Comparison of ENCODE assay signal across 23 mouse cellular contexts in the genomic region with DNA sequence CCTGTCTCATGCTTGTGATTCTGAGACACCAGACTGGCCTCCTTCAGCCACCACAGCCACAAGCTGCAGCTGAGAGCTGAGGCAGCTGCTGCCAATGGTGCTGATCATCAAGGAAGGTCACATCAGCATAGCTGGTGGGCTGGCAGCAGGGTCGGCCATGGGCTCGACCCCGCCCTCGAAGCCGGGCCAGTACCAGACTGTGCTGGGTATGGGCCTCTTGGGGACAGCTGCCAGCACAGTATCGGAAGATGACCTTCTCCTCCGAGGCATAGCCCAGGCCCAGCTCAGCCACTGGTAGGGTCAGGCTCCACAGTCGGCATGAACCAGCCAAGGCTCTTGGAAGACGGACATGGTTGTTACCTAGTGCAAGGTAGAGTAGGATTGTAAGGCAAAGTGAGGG. TPM values are rescaled to one million over a fixed set of nuclear protein-coding genes. Genes with fewer than 3 reads are reported as not detected.
DNase-seq lines count a peak whose midpoint lies in the region; TF ChIP-seq lines count a peak whose summit lies in the region.
"Had no signal": no experiment of that assay in that cellular context is flagged by ENCODE, and none has a peak within 500 bp of the region (broad histone marks: within the 10 kb centered on the region; RNA-seq: fewer than 3 reads in every experiment).

No protein-coding gene starts in this region.

- in situ Hi-C loops in CH12.LX (cut with MboI; ENCODE audit: low pct_ligation_motif_present, low pct_unique_long_range_greater_than_20kb, low sequenced_read_pairs): loop anchor here (10.0 kb wide), 2 partner anchors 205 to 335 kb away; no protein-coding TSS in a partner anchor

- no peaks in the 10 kb centered on the region for H3K27me3 ChIP-seq in CH12.LX (replicated peaks)
- H3K27me3 ChIP-seq: embryonic facial prominence, embryonic 13.5 days; forebrain, embryonic 12.5 days; heart, embryonic 12.5 days; hindbrain, embryonic 15.5 days had no signal

- no peak for TF ChIP-seq CTCF in CH12.LX (conservative IDR thresholded peaks at IDR 0.05 in 1 of 2, IDR thresholded peaks at IDR 0.05 in 1 of 2; ENCODE audit: low read depth in 2 of 2, low read length in 2 of 2)

- H3K9me3 ChIP-seq in CH12.LX (replicated peaks; ENCODE audit: low read length): no peaks in the 10 kb centered on the region
- H3K9me3 ChIP-seq: embryonic facial prominence, embryonic 13.5 days; forebrain, embryonic 12.5 days; heart, embryonic 12.5 days; hindbrain, embryonic 15.5 days had no signal

- TF ChIP-seq EP300 in CH12.LX (IDR thresholded peaks at IDR 0.05; ENCODE audit: low read length): no peak

- peaks cover 49 to 85% of the 10 kb centered on the region in 2 experiments for H3K36me3 ChIP-seq in CH12.LX (replicated peaks in 1 of 2; ENCODE audit: control insufficient read depth in 1 of 2, insufficient read depth in 1 of 2, low read length in 1 of 2)

- no peak overlapping the region for H3K4me2 ChIP-seq in CH12.LX (ENCODE audit: insufficient read depth, low read depth, poor library complexity, severe bottlenecking)
- H3K4me2 ChIP-seq: embryonic facial prominence, embryonic 13.5 days; forebrain, embryonic 12.5 days; heart, embryonic 12.5 days; hindbrain, embryonic 15.5 days had no signal

- dilution Hi-C loops in CH12.LX (cut with MboI; ENCODE audit: extremely low pct_ligation_motif_present, extremely low pct_unique_long_range_greater_than_20kb, low sequenced_read_pairs): no loop called here

- no peak overlapping the region for H3K4me3 ChIP-seq in CH12.LX (replicated peaks in 1 of 3; ENCODE audit: low read depth in 2 of 3, low read length in 2 of 3, poor library complexity in 1 of 3)
- H3K4me3 ChIP-seq: embryonic facial prominence, embryonic 13.5 days; forebrain, embryonic 12.5 days; heart, adult 2 months; heart, embryonic 12.5 days; hindbrain, embryonic 15.5 days had no signal

- peak; percentile 70 for DNase-seq in adrenal gland, postnatal 10 days
- DNase-seq in adrenal gland, adult 18-20 months (ENCODE audit: low spot score in 2 of 2): no peak
- peak; percentile 5 for DNase-seq in layer of hippocampus, adult 11-12 months (ENCODE audit: low spot score)
- DNase-seq in layer of hippocampus, postnatal 25 days (ENCODE audit: extremely low spot score in 1 of 2, low spot score in 1 of 2): no peak
- no peak for DNase-seq in CH12.LX (ENCODE audit: extremely low read depth)
- DNase-seq in adrenal gland, postnatal 14 days: peak; percentile 63
- DNase-seq in heart, postnatal 14 days: no peak
- DNase-seq in embryo, embryonic 11 days: no peak
- DNase-seq: cerebellum, adult 11 months; cerebellum, postnatal 14 days; gastrocnemius, postnatal 10 days; heart, adult 2 months; heart, postnatal 36 days; kidney, adult 2 months had no signal

- H3K4me1 ChIP-seq in CH12.LX (ENCODE audit: control insufficient read depth in 1 of 2, insufficient read depth in 2 of 2): peaks cover 4 to 33% of the 10 kb centered on the region in 2 experiments; a peak in 3 of 4 replicates

- no peak overlapping the region for H3K27ac ChIP-seq in CH12.LX (ENCODE audit: insufficient read depth, low read depth)
- H3K27ac ChIP-seq: embryonic facial prominence, embryonic 13.5 days; forebrain, embryonic 12.5 days; heart, adult 2 months; hindbrain, embryonic 15.5 days had no signal

- intact Hi-C loops in heart, postnatal 14 days (cut with DNase I): loop anchor here (5.0 to 10.0 kb wide), 2 partner anchors 58 to 245 kb away; a partner anchor contains a TSS

- no peak for TF ChIP-seq RAD21 in CH12.LX (IDR thresholded peaks at IDR 0.05; ENCODE audit: low read depth, low read length)

- TF ChIP-seq POLR2A in CH12.LX (IDR thresholded peaks at IDR 0.05; ENCODE audit: low read depth, low read length): no peak

- no peaks in the 10 kb centered on the region for H3K79me2 ChIP-seq in CH12.LX (replicated peaks; ENCODE audit: control insufficient read depth, extremely low read depth, insufficient read depth, poor library complexity, severe bottlenecking)

- H3K9ac ChIP-seq in CH12.LX (ENCODE audit: insufficient read depth, low read depth): no peak overlapping the region
- H3K9ac ChIP-seq: embryonic facial prominence, embryonic 13.5 days; forebrain, embryonic 12.5 days; heart, embryonic 12.5 days; hindbrain, embryonic 15.5 days had no signal

TF ChIP-seq in CH12.LX, 34 proteins besides CTCF, POLR2A, EP300 and RAD21:
- no peak for TF ChIP-seq ZNF384 (IDR thresholded peaks at IDR 0.05; ENCODE audit: low read depth, low read length)
- no peak for TF ChIP-seq PAX5 (IDR thresholded peaks at IDR 0.05; ENCODE audit: low read length)
- no peak for TF ChIP-seq ZKSCAN1 (IDR thresholded peaks at IDR 0.05; ENCODE audit: borderline replicate concordance, low read depth, low read length)
- TF ChIP-seq BHLHE40 (IDR thresholded peaks at IDR 0.05; ENCODE audit: low read depth, low read length): 0 out of 2 replicates have a peak, but pooled peaks have one; percentile 26
- TF ChIP-seq ETS1 (conservative IDR thresholded peaks at IDR 0.05; ENCODE audit: low read depth, low read length): no peak
- TF ChIP-seq MXI1 (IDR thresholded peaks at IDR 0.05; ENCODE audit: low read depth, low read length): no peak

RNA-seq across cellular contexts. Expression of a gene that starts 0.4 kb away (rescaled TPM):
- total RNA-seq in adrenal gland, postnatal 10 days (2021): under 1 TPM; 0.87 to 0.97 TPM
- 1 to 10 TPM in 1 of 2 experiments, not detected in 1; 1.3 TPM for total RNA-seq in adrenal gland, adult 18-20 months (2021)
- total RNA-seq in layer of hippocampus, postnatal 25 days (2021): not detected
- total RNA-seq in CH12.LX (2012; rRNA removed) (0.34 TPM in 1 of 2 replicates, not detected in the other), CH12.LX (2014; rRNA removed) (not detected in 2 replicates)
- 0.69 TPM in 1 of 2 replicates, not detected in the other for polyA plus RNA-seq in CH12.LX (2012; ENCODE audit: insufficient read length, low read depth)
- total RNA-seq in adrenal gland, postnatal 14 days (2021): 1.1 TPM in 1 of 2 replicates, not detected in the other
- total RNA-seq in heart, postnatal 14 days (2021): not detected
- total RNA-seq: common myeloid progenitor, adult 5-6 weeks; ES-E14; gastrocnemius, postnatal 10 days; gastrocnemius, postnatal 4 days; heart, adult 2 months; heart, postnatal 36 days had no signal
- polyA plus RNA-seq: embryonic facial prominence, embryonic 13.5 days; heart, adult 2 months; hindbrain, embryonic 11.5 days; intestine, embryonic 16.5 days; kidney, adult 2 months had no signal

RNA-seq across cellular contexts. Expression of a gene that starts 2.3 kb away (rescaled TPM):
- total RNA-seq in adrenal gland, postnatal 10 days (2021): 10 to 100 TPM; 63.6 to 68.9 TPM
- total RNA-seq in adrenal gland, adult 18-20 months (2021): 10 to 100 TPM; 44.2 to 65.2 TPM
- total RNA-seq in layer of hippocampus, postnatal 25 days (2021): 10 to 100 TPM; 22.8 to 24.1 TPM
- total RNA-seq in CH12.LX (2012; rRNA removed) (40.0 and 51.8 TPM in 2 replicates), CH12.LX (2014; rRNA removed) (32.6 and 35.4 TPM in 2 replicates)
- polyA plus RNA-seq in CH12.LX (2012; ENCODE audit: insufficient read length, low read depth): 21.2 and 21.8 TPM in 2 replicates
- total RNA-seq in adrenal gland, postnatal 14 days (2021): 65.6 and 67.0 TPM in 2 replicates
- 10 to 100 TPM; 49.6 to 52.8 TPM for total RNA-seq in heart, postnatal 14 days (2021)

RNA-seq across cellular contexts. Expression of a gene that starts 9.3 kb away (rescaled TPM):
- total RNA-seq in adrenal gland, postnatal 10 days (2021): 10 to 100 TPM; 95.9 TPM
- total RNA-seq in adrenal gland, adult 18-20 months (2021): 100 to 1,000 TPM; 111 to 124 TPM
- total RNA-seq in layer of hippocampus, postnatal 25 days (2021): 10 to 100 TPM; 57.8 to 68.3 TPM
- 166 and 169 TPM in 2 replicates for total RNA-seq in CH12.LX (2012; rRNA removed)
- 114 and 120 TPM in 2 replicates for total RNA-seq in CH12.LX (2014; rRNA removed)
- polyA plus RNA-seq in CH12.LX (2012; ENCODE audit: insufficient read length, low read depth): 115 and 117 TPM in 2 replicates
- total RNA-seq in adrenal gland, postnatal 14 days (2021): 106 and 107 TPM in 2 replicates
- 10 to 100 TPM; 57.3 to 64.0 TPM for total RNA-seq in heart, postnatal 14 days (2021)

RNA-seq across cellular contexts. Expression of a gene that starts 11.7 kb away (rescaled TPM):
- 10 to 100 TPM; 43.0 to 44.8 TPM for total RNA-seq in adrenal gland, postnatal 10 days (2021)
- 10 to 100 TPM; 56.4 to 72.1 TPM for total RNA-seq in adrenal gland, adult 18-20 months (2021)
- 10 to 100 TPM; 59.7 to 60.1 TPM for total RNA-seq in layer of hippocampus, postnatal 25 days (2021)
- total RNA-seq in CH12.LX (2012; rRNA removed): 80.4 and 97.6 TPM in 2 replicates
- 50.5 and 54.2 TPM in 2 replicates for total RNA-seq in CH12.LX (2014; rRNA removed)
- 109 and 148 TPM in 2 replicates for polyA plus RNA-seq in CH12.LX (2012; ENCODE audit: insufficient read length, low read depth)
- 53.7 and 63.7 TPM in 2 replicates for total RNA-seq in adrenal gland, postnatal 14 days (2021)
- total RNA-seq in heart, postnatal 14 days (2021): 10 to 100 TPM; 22.0 to 23.6 TPM

RNA-seq across cellular contexts. Expression of a gene that starts 11.9 kb away (rescaled TPM):
- under 1 TPM; 0.21 to 0.33 TPM for total RNA-seq in adrenal gland, postnatal 10 days (2021)
- total RNA-seq in adrenal gland, adult 18-20 months (2021): under 1 TPM in 1 of 2 experiments, not detected in 1; 0.26 TPM
- total RNA-seq in layer of hippocampus, postnatal 25 days (2021): not detected
- total RNA-seq in CH12.LX (2012; rRNA removed) (0.13 TPM in 1 of 2 replicates, not detected in the other), CH12.LX (2014; rRNA removed) (not detected in 2 replicates)
- polyA plus RNA-seq in CH12.LX (2012; ENCODE audit: insufficient read length, low read depth): not detected in 2 replicates
- not detected in 2 replicates for total RNA-seq in adrenal gland, postnatal 14 days (2021)
- not detected for total RNA-seq in heart, postnatal 14 days (2021)
- total RNA-seq: common myeloid progenitor, adult 5-6 weeks; ES-E14; gastrocnemius, postnatal 10 days; gastrocnemius, postnatal 4 days; heart, postnatal 36 days had no signal
- polyA plus RNA-seq: heart, adult 2 months; hindbrain, embryonic 11.5 days had no signal

Comparison
In these comparisons a context has a peak if more than half of its experiments do, and no peak if none do; other contexts are left out.
1. DNase-seq: peak in adrenal gland, postnatal 10 days (single experiment), layer of hippocampus, adult 11-12 months (single experiment) and adrenal gland, postnatal 14 days (single experiment); none in adrenal gland, adult 18-20 months (0 of 2), layer of hippocampus, postnatal 25 days (0 of 2), CH12.LX (single experiment), heart, postnatal 14 days (0 of 2) and embryo, embryonic 11 days (single experiment).